Mouse (Mus musculus) hindbrain, embryonic 16.5 days (tissue): Measurements from ENCODE around the gene Ptpn14. TPM values are rescaled to one million over a fixed set of nuclear protein-coding genes. Genes with fewer than 3 reads are reported as not detected.

Experiments used
- polyA plus RNA-seq: library from polyadenylated mRNA; unstranded; fragments of >200 nt; fragmentation: Nextera tagmentation; extraction: Ambion mirVana; gene quantifications from 2 replicates; pipeline ENCODE4 v1.2.1, GENCODE M21; 2015

Ptpn14 gene
- polyA plus RNA-seq, 1 experiment from 2014 or later, result 1.6 TPM

Other genes starting within 250 kb of the Ptpn14 start
- gene Cenpf, start 40.2 kb upstream of the Ptpn14 start, polyA plus RNA-seq, result 16.1 and 17.1 TPM in 2 replicates
- 87.4 and 87.8 TPM in 2 replicates for gene Smyd2, start 194.1 kb downstream of the Ptpn14 start, polyA plus RNA-seq